Mouse (Mus musculus) G1E (cell line): Measurements from ENCODE around the gene Grik2.

ENCODE experiments used
- CTCF ChIP-seq: IDR thresholded peaks from 2 replicates; pipeline ENCODE4 v1.5.1; 2012; ENCODE audit warnings: low read depth, low read length, inconsistent platforms, mixed read lengths
- GATA1 ChIP-seq: IDR thresholded peaks from 2 replicates; pipeline ENCODE4 v1.6.1; 2012; ENCODE audit warnings: borderline replicate concordance, low read length, inconsistent platforms, mixed read lengths

DNA sequence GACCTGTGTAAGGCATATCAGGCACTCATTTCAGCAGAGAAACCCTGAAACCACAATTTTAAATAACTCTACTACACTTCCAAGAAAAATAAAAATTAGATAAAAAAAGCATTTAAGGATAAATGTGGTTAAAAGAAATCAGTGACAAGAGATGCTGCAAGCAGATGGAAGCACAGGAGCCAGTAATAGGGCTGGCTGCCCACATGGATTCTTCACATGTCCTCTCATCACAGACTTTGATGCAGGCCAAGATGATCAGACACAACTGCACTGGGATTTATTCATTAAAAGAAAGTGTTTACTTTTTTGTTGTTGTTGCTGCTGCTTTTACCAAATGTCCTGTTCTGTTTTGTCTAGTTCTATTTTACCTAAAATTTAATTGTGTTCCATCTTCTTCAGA lies 315.0 kb downstream of the Grik2 start:
- no peak for TF ChIP-seq GATA1
- no peak for TF ChIP-seq CTCF
